In the genomic region with DNA sequence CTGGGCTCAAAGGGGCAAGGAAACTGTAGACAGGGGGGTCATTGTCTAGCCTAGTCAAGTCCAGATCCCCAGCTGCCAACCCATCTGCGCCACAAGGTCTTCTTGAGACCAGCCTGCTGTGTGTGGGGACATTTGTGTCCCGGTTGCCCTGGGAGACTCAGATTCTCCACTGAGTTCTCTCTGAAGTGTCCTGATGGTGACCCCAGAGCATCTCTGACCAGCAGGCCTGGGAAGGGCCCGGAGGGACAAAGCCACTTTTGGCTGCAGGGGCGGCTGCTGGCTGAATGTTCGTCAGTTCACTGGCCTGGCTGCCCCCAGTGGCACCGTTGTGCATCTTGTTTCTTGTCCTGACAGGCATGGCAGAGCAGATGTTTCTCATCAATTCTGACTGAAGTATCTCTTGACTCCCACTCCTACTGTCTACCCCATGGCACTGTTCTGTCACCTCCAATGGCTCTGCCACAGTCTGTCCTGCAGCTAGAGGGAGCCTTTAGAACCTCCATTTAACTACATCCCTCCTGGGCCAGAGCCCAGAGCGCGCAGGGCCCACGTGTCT, we compare ENCODE assay signal across 11 mouse cellular contexts. TPM values are rescaled to one million over a fixed set of nuclear protein-coding genes. Genes with fewer than 3 reads are reported as not detected.
DNase-seq lines count a peak whose midpoint lies in the region; ATAC-seq and TF ChIP-seq lines count a peak whose summit lies in the region.
"Had no signal": no experiment of that assay in that cellular context is flagged by ENCODE, and none has a peak within 500 bp of the region (broad histone marks: within the 10 kb centered on the region; RNA-seq: fewer than 3 reads in every experiment).

No protein-coding gene starts in this region.

- H3K27me3 ChIP-seq in heart, adult 2 months (ENCODE audit: control insufficient read depth, insufficient read depth, low read length): no peaks in the 10 kb centered on the region
- peaks cover 11% of the 10 kb centered on the region; the same call in 1 of the 2 replicates for H3K27me3 ChIP-seq in heart, embryonic 10.5 days (ENCODE audit: insufficient read depth, poor library complexity, severe bottlenecking)
- no peaks in the 10 kb centered on the region for H3K27me3 ChIP-seq in lung, embryonic 14.5 days (ENCODE audit: insufficient read depth, low read length)
- no peaks in the 10 kb centered on the region for H3K27me3 ChIP-seq in limb, embryonic 14.5 days (ENCODE audit: control insufficient read depth, insufficient read depth, low read length)
- H3K27me3 ChIP-seq: embryonic facial prominence, embryonic 12.5 days had no signal

- H3K4me2 ChIP-seq in lung, embryonic 14.5 days: no peak overlapping the region
- H3K4me2 ChIP-seq in limb, embryonic 14.5 days (replicated peaks; ENCODE audit: low read depth, low read length, severe bottlenecking): no peak overlapping the region
- H3K4me2 ChIP-seq: embryonic facial prominence, embryonic 12.5 days had no signal

- no peak overlapping the region for H3K27ac ChIP-seq in heart, adult 2 months
- H3K27ac ChIP-seq in heart, embryonic 10.5 days: no peak overlapping the region
- no peak overlapping the region for H3K27ac ChIP-seq in lung, embryonic 14.5 days (ENCODE audit: low read depth)
- H3K27ac ChIP-seq in limb, embryonic 14.5 days (replicated peaks; ENCODE audit: low read depth, low read length): no peak overlapping the region
- H3K27ac ChIP-seq: embryonic facial prominence, embryonic 12.5 days had no signal

- no peak for ATAC-seq in lung, embryonic 14.5 days (ENCODE audit: insufficient read depth)
- peak; percentile 23; the same call in 1 of the 2 replicates for ATAC-seq in limb, embryonic 14.5 days (ENCODE audit: low FRiP score, low read depth)

- no peaks in the 10 kb centered on the region for H3K4me1 ChIP-seq in heart, adult 2 months (ENCODE audit: control insufficient read depth, insufficient read depth, low read length)
- peaks cover 7% of the 10 kb centered on the region; the same call in 1 of the 2 replicates for H3K4me1 ChIP-seq in heart, embryonic 10.5 days
- no peaks in the 10 kb centered on the region for H3K4me1 ChIP-seq in lung, embryonic 14.5 days (ENCODE audit: insufficient read depth)
- H3K4me1 ChIP-seq in limb, embryonic 14.5 days (ENCODE audit: control insufficient read depth, insufficient read depth, low read length): no peaks in the 10 kb centered on the region
- H3K4me1 ChIP-seq: embryonic facial prominence, embryonic 12.5 days had no signal

- H3K9me3 ChIP-seq in heart, embryonic 10.5 days: no peaks in the 10 kb centered on the region
- H3K9me3 ChIP-seq in lung, embryonic 14.5 days (ENCODE audit: low read depth, low read length): no peaks in the 10 kb centered on the region
- no peaks in the 10 kb centered on the region for H3K9me3 ChIP-seq in limb, embryonic 14.5 days (ENCODE audit: control insufficient read depth, low read length)
- H3K9me3 ChIP-seq: embryonic facial prominence, embryonic 12.5 days had no signal

- peak; percentile 68 for TF ChIP-seq CTCF in heart, adult 2 months (IDR thresholded peaks at IDR 0.05)
- peak; percentile 41 for TF ChIP-seq CTCF in lung, embryonic 14.5 days (IDR thresholded peaks at IDR 0.05; ENCODE audit: low read depth)

- H3K4me3 ChIP-seq in heart, adult 2 months: no peak overlapping the region
- no peak overlapping the region for H3K4me3 ChIP-seq in heart, embryonic 10.5 days
- no peak overlapping the region for H3K4me3 ChIP-seq in lung, embryonic 14.5 days (ENCODE audit: low read depth, low read length)
- H3K4me3 ChIP-seq in limb, embryonic 14.5 days (replicated peaks; ENCODE audit: low read length): no peak overlapping the region
- H3K4me3 ChIP-seq: embryonic facial prominence, embryonic 12.5 days had no signal

- no peak for TF ChIP-seq EP300 in heart, adult 2 months (IDR thresholded peaks at IDR 0.05; ENCODE audit: insufficient read depth, low read depth, low read length)

- no peaks in the 10 kb centered on the region for H3K79me2 ChIP-seq in heart, adult 2 months (replicated peaks; ENCODE audit: control insufficient read depth, insufficient read depth, low read length)

- no peaks in the 10 kb centered on the region for H3K36me3 ChIP-seq in heart, adult 2 months (ENCODE audit: control insufficient read depth, insufficient read depth, low read length)
- no peaks in the 10 kb centered on the region for H3K36me3 ChIP-seq in heart, embryonic 10.5 days
- H3K36me3 ChIP-seq in lung, embryonic 14.5 days (ENCODE audit: insufficient read depth): no peaks in the 10 kb centered on the region
- no peaks in the 10 kb centered on the region for H3K36me3 ChIP-seq in limb, embryonic 14.5 days (ENCODE audit: control insufficient read depth, insufficient read depth, low read length)
- H3K36me3 ChIP-seq: embryonic facial prominence, embryonic 12.5 days had no signal

- 67% methylated on average over 9 of the region's 9 CpGs for WGBS in heart, adult 2 months
- 55% methylated on average over 9 of the region's 9 CpGs for WGBS in heart, embryonic 10.5 days
- WGBS in lung, embryonic 14.5 days: 56% methylated on average over 9 of the region's 9 CpGs
- WGBS in limb, embryonic 14.5 days: 64% methylated on average over 9 of the region's 9 CpGs

- DNase-seq in heart, adult 2 months: peak; percentile 42 to 44
- DNase-seq in heart, embryonic 10.5 days (ENCODE audit: low spot score): no peak
- no peak for DNase-seq in lung, embryonic 14.5 days
- no peak for DNase-seq in lung, postnatal 14 days
- peak; percentile 41 for DNase-seq in embryo, embryonic 11 days
- DNase-seq in limb, embryonic 14.5 days (ENCODE audit: low spot score): no peak
- no peak for DNase-seq in ovary, adult 18-20 months (ENCODE audit: low spot score)
- DNase-seq in right cerebral cortex, postnatal 4 days: no peak
- DNase-seq: adrenal gland, postnatal 14 days; thymus, postnatal 25 days had no signal

- intact Hi-C loops in heart, adult 2 months (cut with DNase I): no loop called here

- H3K9ac ChIP-seq in heart, adult 2 months (ENCODE audit: low read depth, low read length): no peak overlapping the region
- H3K9ac ChIP-seq in lung, embryonic 14.5 days: no peak overlapping the region
- H3K9ac ChIP-seq in limb, embryonic 14.5 days (ENCODE audit: low read depth, low read length, severe bottlenecking): no peak overlapping the region
- H3K9ac ChIP-seq: embryonic facial prominence, embryonic 12.5 days had no signal

- TF ChIP-seq POLR2A in heart, adult 2 months (IDR thresholded peaks at IDR 0.05; ENCODE audit: insufficient read depth, low read depth, low read length): no peak
- TF ChIP-seq POLR2A in limb, embryonic 14.5 days (IDR thresholded peaks at IDR 0.05; ENCODE audit: borderline replicate concordance, extremely low read depth, insufficient read depth, insufficient read length): no peak

RNA-seq across cellular contexts. Expression of a gene that starts 9.5 kb away (rescaled TPM):
- total RNA-seq in heart, adult 2 months (2021): 10 to 100 TPM; 18.9 to 21.7 TPM
- 21.4 and 31.6 TPM in 2 replicates for polyA plus RNA-seq in heart, adult 2 months (2012; rRNA removed)
- polyA plus RNA-seq in heart, embryonic 10.5 days (2016; fragmentation: Nextera tagmentation; extraction: Ambion mirVana): 0.82 and 1.0 TPM in 2 replicates
- polyA plus RNA-seq in lung, embryonic 14.5 days (2014; fragmentation: Nextera tagmentation; extraction: Ambion mirVana): 2.3 TPM in 2 replicates
- 8.5 and 9.3 TPM in 2 replicates for polyA plus RNA-seq in limb, embryonic 14.5 days (2012; rRNA removed)
- 2.1 and 2.9 TPM in 2 replicates for polyA plus RNA-seq in limb, embryonic 14.5 days (2014; fragmentation: Nextera tagmentation; extraction: Ambion mirVana)

RNA-seq across cellular contexts. Expression of a gene that starts 53.3 kb away (rescaled TPM):
- total RNA-seq in heart, adult 2 months (2021): 10 to 100 TPM; 27.1 to 27.3 TPM
- polyA plus RNA-seq in heart, adult 2 months (2012; rRNA removed): 32.6 and 45.1 TPM in 2 replicates
- 0.95 and 1.9 TPM in 2 replicates for polyA plus RNA-seq in heart, embryonic 10.5 days (2016; fragmentation: Nextera tagmentation; extraction: Ambion mirVana)
- 11.6 and 13.0 TPM in 2 replicates for polyA plus RNA-seq in lung, embryonic 14.5 days (2014; fragmentation: Nextera tagmentation; extraction: Ambion mirVana)
- 15.4 and 19.9 TPM in 2 replicates for polyA plus RNA-seq in limb, embryonic 14.5 days (2012; rRNA removed)
- 4.2 and 5.0 TPM in 2 replicates for polyA plus RNA-seq in limb, embryonic 14.5 days (2014; fragmentation: Nextera tagmentation; extraction: Ambion mirVana)

Comparison
In these comparisons a context has a peak if more than half of its experiments do, and no peak if none do; other contexts are left out.
1. DNase-seq: peak in heart, adult 2 months (2 of 2) and embryo, embryonic 11 days (single experiment); none in heart, embryonic 10.5 days (single experiment), lung, embryonic 14.5 days (single experiment), lung, postnatal 14 days (single experiment), limb, embryonic 14.5 days (single experiment), ovary, adult 18-20 months (single experiment) and right cerebral cortex, postnatal 4 days (single experiment).